Mouse (Mus musculus) adrenal gland, postnatal 25 days (tissue): ENCODE results near the gene Rab7. TPM values are rescaled to one million over a fixed set of nuclear protein-coding genes. Genes with fewer than 3 reads are reported as not detected.
"Not testable (repeated sequence)": the region's sequence is repeated elsewhere in the genome, so short reads cannot be mapped to it uniquely, and the experiment has no call there.

Experiments used
- DNase-seq: peaks from one replicate; pipeline ENCODE4 v3.0.0; 2021; ENCODE audit warnings: mixed read lengths
- microRNA-seq, 2 experiments: library from miRNA; unstranded; fragments of <30 nt; microRNA quantifications; one replicate each; pipeline ENCODE4 v1.2.0; 2021
- total RNA-seq: library from RNA; stranded (reverse); gene quantifications from 2 replicates; pipeline ENCODE4 v1.2.3, GENCODE M21; 2021

Rab7 gene
- total RNA-seq, 1 experiment from 2014 or later, result 326 TPM

- DNase-seq, result peak; percentile 79
These were observed 47.3 kb downstream of the Rab7 start for GRCm38 (mm10) chr6:87997706-87998265.

DNA sequence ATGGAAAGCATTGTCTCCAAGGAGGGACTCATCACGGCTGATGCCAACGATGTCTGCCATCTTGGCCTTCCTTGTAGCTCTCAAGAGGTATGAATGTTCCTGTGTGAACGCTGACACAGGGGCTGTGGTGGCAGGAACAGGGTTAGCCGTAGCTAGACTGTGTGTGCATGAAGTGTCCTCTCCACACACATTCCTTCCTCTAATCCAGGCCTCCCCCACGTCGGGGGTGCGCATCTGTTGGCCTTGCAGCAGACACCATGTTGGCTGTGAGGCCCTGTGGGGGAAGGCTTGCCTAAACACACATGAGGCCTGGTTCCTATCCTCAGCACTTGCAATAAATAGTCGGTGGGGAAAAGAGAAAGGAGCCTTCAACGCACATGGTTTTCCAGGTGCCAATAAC lies 48.5 kb downstream of the Rab7 start:
- no peak for DNase-seq

DNA sequence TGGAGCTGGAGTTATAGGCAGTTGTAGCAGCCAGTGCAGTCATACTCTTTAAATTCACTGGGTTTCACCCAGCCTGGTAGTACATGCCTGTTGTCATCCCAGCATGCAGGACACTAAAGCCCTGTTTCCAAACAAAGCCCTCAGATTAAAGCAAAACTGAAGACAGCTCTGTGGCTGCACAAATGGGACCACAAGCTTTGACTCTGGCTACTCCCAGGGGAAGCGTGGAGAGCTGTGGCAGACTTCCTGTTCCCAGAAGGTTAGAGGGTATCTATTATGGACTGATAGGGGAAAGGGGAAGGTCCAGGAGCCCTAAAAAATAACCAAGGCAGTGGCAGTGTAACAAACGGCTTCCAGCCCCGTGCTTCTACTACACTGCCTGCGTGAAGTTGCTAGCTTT lies 49.6 kb downstream of the Rab7 start:
- no peak for DNase-seq

DNA sequence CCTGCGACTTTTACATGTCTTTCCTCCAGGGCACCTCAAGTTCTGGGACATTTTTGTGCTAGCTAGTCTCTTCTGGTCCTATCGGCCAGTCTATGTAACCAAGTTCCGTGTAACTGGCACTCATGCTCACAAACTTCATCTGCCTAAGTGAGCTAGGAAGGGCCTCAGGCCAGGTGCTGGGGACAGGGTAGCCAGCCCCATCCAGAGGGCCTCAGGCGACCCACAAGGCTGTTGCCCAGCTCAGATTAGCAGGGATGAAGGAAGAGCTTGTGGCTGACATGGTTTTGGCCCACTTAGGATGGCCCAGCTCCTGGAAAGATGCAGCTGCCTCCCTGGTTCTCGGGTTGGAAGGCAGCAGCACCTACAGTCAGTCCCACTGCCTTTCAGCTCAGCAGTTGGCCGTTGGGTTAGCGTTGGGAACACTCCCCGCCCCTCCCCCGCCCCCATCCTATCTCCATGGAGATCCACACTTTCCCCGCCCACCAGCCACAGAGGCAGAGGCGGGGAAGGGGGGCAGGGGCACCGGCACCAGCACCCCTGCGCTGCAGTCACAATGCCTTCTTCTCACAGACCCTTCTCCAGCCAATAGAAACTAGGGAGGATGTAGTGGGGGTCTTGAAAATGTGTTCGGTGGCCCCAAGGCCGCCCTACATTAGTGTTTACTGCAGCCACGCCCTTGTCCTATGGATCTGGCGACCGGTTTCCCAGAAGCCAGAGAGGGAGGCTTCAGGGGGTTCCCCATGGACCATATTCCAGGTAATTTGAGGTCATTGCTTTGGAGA lies 51.1 kb downstream of the Rab7 start:
- peak; percentile 23 for DNase-seq

DNA sequence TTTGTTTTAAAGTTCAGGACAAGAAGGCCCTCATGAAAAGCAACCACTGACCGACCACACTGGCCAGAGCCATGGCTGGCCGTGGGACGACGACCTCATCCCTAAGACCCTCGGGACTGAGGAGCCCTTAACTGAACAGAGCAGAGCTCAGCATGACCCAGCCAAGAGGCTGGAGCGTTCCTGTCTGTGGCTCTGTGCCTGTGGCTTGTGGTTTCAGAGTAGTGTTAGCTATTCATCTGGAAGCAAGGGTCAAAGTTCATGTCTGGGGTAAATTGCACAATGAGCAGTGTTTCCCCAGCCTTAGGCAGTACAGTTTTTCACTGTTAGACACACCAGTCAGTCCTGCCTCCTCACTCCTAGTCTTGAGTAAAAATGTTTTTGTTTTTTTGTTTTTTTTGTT lies 52.3 kb downstream of the Rab7 start:
- DNase-seq, result no peak

- no peak for DNase-seq
These were observed 53.2 kb downstream of the Rab7 start for GRCm38 (mm10) chr6:87991886-87992285.

DNA sequence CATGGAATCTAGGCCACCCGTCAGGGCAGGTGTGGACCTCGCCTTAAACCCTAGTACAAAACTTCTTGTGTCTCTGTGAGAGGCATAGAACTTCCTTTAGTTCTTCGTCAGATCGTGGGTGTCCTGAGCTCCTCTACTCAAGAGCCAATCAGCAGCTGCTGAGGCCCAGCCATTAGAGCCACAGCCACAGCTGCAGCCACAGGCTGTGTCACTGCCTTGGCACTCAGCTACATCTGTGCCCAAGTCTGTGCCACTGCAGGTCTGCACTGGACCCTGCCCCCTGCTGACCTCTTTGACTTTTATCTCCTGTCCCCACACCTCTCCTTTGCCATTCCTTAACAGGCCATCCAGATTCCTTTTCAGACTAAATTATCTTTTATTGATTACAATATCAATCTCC lies 53.9 kb downstream of the Rab7 start:
- no peak for DNase-seq

GRCm38 (mm10) chr6:87982506-87982905 lies 62.6 kb downstream of the Rab7 start:
- no peak for DNase-seq

DNA sequence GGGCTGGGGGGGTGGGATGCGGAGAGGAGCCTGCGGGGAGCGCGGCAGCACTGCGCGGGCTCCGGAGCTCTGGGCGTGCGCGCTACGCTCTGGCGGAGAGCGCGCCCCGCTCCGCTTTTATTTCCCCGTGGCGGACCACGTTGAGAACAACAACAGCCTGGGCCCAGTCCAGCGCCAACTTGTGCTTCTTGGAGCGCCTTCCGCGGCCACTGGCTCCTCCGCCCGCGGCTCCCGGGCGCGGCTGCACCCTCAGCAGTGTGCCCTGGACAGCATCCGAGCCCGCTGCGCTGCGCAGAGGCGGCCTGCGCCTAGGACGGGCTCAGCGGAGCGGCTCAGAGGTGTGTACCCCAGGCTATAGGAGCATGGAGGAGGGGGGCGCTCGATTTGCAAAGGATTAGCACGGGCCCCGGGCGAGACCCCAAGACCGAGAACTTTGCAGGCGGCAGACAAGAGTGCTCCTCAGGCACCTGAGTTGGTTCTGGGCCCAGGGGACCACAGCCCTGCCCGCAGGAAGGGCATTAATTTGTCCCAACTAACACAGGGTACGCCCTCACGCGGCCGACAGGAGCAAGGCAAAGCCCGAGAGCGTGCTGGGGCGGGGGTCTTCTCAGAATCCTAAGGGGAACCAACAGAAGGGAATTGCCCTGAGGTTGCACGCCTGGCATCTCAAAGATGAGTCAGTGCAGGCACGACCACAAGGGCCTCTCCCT lies 63.4 kb downstream of the Rab7 start, which contains the start of gene H1fx:
TSS of gene H1fx (minus strand) at position 91 of the 710 bp plus-strand sequence.
- DNase-seq, result peak; percentile 78

GRCm38 (mm10) chr6:87981030-87981485 lies 64.0 kb downstream of the Rab7 start:
- peak; percentile 26 for DNase-seq

GRCm38 (mm10) chr6:87980374-87981029 lies 64.6 kb downstream of the Rab7 start:
- peak; percentile 90 for DNase-seq

DNA sequence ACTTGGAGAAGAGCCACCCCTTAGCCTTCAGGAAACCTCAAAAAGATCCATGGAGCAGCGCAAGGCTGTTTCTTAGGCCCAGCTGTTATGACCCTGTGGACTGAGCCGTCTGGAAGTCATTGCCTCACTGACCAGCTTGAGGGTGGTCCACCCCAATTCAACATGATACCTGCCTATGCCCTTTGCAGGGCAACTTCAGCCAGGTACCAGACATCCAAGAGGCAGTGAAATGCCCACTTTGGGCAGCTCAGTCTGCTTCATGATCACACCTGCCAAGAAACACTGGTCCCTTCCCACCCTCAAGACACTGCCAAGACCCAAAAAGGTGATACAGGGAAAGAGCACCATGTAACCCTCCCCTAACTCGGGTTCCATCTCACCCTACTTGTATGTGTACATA lies 65.3 kb downstream of the Rab7 start:
- no peak for DNase-seq

- DNase-seq, result no peak
These were observed 75.0 kb downstream of the Rab7 start for GRCm38 (mm10) chr6:87970041-87970440.

DNA sequence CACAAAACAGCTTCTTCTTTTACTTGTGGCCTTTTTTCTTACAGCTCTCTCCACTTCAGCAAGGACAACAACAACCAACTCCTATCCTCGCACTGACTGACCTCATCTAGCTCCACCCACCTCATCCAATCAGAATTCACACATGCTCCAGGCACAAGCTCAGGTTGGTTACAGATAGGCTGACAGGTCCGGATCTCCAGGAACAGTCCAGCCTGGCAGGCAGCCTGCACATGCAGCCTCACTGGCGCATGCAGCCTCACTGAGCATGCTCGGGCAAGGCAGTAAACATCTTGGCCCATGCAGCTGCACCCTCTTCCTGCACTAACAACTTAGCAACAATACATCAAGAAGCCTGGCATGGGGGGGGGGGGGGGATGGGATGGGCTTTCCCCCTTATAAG lies 82.6 kb downstream of the Rab7 start:
- DNase-seq, result not testable (repeated sequence)

Small RNA genes lying within 50 kb of the gene (microRNA-seq; reads per million reads assigned to microRNA genes)
- 0 to 0.34 reads per million in 2 experiments for gene Gm47286

Other genes with a start within 250 kb of the Rab7 start
- gene Rab43, start 233.1 kb downstream of the Rab7 start, total RNA-seq, result 21.8 and 34.9 TPM in 2 replicates
- gene Gm45140, start 209.5 kb downstream of the Rab7 start, total RNA-seq, result 5.1 and 6.2 TPM in 2 replicates
- 24.8 and 36.1 TPM in 2 replicates for gene Isy1, start 206.5 kb downstream of the Rab7 start, total RNA-seq
- gene Cnbp, start 194.2 kb downstream of the Rab7 start, total RNA-seq, result 346 and 405 TPM in 2 replicates
- gene Copg1, start 157.5 kb downstream of the Rab7 start, total RNA-seq, result 103 and 108 TPM in 2 replicates
- gene Hmces, start 131.3 kb downstream of the Rab7 start, total RNA-seq, result 29.7 and 29.9 TPM in 2 replicates
- 15.1 and 19.1 TPM in 2 replicates for gene H1fx, start 63.6 kb downstream of the Rab7 start, total RNA-seq
- 211 and 212 TPM in 2 replicates for gene Rpn1, start 39.2 kb upstream of the Rab7 start, total RNA-seq
- gene Gata2, start 148.6 kb upstream of the Rab7 start, total RNA-seq, result 25.6 and 37.7 TPM in 2 replicates
- not detected in 2 replicates for gene Dnajb8, start 177.0 kb upstream of the Rab7 start, total RNA-seq